Mouse (Mus musculus) heart, postnatal 14 days (tissue): ENCODE results near the gene Cck. TPM values are rescaled to one million over a fixed set of nuclear protein-coding genes. Genes with fewer than 3 reads are reported as not detected.
"Not testable (repeated sequence)": the region's sequence is repeated elsewhere in the genome, so short reads cannot be mapped to it uniquely, and the experiment has no call there.

Experiments used
- DNase-seq, 2 experiments: peaks; one replicate each; pipeline ENCODE4 v3.0.0; 2021 to 2022
- intact Hi-C: fragments of 180-260 bp; cut with DNase I; formaldehyde crosslinking; loops from one replicate; pipeline ENCODE4 v1.15.1; 2025
- total RNA-seq, 2 experiments: library from RNA; stranded (reverse); gene quantifications; 2 replicates each; pipeline ENCODE4 v1.2.3; 2021

Gene Cck
- total RNA-seq, 2 experiments from 2014 or later: 0.54 TPM; not detected in 1

DNA sequence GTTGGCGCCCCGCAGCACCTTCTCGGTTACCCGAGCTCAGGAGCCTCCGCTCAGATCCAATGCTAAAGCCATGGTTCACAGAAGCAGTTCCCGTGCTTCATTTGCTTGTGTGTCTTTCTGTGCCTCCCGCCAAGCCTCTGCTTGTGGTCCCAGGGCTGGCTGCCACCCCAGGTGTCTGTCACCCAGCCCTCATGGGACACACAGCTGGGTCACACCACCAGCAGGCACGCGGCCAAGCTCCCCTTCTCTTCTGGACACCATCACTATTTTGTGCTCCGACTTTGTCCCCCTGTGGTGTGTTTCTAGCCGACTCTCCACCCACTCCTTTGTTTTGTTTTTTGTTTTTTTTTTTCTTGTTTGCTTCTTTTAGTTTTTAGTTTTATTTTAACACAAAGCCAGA lies 28.0 kb downstream of the Cck start:
- peak; percentile 35 to 42 for DNase-seq
- intact Hi-C loops: no loop called here

DNA sequence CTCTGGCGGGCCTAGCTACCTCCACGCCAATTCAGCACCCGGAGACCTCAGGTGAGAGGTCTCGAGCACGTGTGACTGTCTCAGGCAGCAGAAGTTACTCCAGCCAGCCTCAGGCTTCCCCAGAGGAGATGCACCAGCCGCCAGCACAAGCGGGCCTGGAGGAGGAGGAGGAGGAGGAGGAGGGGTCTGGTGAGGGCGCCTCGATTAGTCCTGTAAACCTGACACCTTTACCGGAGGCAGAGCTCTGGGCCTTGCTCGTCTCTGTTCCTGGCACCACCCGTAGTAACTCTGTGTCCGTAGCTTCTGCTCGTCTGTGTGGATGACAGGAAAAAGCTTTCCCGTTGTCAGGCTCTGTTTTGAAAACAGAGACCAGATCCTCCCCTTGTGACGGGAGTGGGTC lies 35.0 kb downstream of the Cck start:
- intact Hi-C loops: no loop called here
- DNase-seq: no peak

DNA sequence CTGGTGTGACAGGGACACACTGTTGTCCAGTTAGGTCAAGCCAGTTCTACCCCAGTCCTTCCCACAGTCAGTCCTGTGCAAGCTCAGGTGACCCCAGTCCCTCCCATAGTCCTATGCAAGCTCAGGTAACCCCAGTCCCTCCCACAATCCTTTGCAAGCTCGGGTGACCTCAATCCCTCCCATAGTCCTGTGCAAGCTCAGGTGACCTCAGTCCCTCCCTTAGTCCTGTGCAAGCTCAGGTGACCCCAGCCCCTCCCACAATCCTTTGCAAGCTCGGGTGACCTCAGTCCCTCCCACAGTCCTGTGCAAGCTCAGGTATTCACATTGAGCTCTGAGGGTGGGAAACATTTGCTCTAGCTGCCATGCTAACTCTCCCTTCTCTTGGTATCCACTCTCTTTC lies 35.5 kb downstream of the Cck start:
- no peak for DNase-seq
- intact Hi-C loops: no loop called here

DNA sequence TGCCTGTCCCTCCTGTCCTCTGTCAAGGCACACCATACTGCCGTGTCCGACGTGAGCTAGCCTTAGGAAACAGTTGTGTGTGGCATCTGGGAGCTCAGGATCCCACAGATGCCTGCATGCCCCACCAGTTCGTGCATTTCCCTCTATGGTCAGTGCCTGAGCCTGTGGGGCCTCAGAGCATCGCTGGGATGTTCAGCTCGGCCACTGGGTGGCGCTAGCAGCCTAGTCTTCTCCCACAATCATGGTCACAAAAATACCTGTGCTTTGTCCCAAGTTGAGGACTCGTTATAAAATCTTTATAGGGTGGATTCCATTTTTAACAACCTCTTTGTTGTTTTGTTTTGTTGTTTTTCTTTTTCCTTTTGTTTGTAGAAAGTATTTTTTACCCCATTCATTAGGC lies 37.0 kb downstream of the Cck start:
- DNase-seq: peak; percentile 66 to 70
- intact Hi-C loops: no loop called here

DNA sequence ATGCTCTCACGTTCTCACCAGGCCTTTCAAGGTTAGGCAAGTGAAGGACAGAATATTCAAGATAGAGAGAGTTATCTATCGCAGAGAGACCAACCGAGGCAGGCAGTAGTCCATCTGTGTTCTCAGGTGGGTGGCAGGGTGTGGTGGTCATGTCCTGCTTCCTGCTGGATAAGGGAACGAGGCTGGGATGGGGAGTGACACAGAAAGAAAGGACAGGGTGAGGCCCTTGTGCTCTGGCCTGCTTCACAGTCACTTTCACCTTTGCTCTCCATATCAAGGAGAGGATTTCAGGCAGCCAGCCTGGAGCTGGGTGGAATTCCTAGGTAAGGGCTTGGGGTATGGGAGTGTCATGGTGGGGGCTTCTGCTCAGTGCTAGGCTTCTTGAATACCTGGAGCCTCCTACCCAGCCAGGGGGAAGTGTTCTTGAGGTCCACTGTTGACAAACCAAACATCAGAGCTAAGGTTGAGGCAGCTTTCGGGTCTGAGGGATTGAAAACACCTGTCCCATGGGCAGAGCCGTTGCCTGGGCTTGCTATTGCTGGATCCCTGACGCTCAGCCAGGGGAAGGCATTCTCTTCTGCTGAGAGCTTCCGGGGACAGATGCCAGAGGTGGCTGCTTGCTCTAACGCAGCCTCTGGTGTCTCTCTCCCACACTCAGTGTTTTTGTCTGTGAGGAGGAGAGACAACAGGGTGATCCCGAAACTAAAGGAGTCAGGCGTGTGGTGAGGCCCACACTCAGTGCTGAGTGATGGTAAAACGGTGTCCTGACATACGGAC lies 38.6 kb downstream of the Cck start:
- intact Hi-C loops: no loop called here
- DNase-seq: peak; percentile 27 to 59

DNA sequence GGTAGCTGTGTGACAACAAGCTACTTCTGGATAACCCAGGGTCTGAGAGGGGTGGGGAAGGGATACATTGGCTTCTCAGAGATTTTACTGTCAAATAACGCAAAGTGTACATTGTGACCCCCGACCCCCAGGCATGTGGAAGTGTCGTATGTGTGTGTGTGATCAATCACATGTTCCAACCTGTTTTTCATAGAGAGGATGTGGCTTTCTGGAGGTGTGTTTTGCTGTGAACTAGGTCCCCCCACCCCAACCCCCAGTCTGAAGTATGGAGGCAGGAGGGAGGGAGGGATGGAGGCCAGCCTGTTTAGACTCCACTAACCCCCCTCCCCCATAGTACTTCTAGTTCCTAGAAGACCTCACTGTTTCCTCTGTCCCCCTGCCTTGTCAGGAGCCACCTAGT lies 40.6 kb downstream of the Cck start:
- intact Hi-C loops: loop anchor here (5.0 kb wide), 1 partner anchor 173 kb away; no protein-coding TSS in a partner anchor
- DNase-seq: no peak

DNA sequence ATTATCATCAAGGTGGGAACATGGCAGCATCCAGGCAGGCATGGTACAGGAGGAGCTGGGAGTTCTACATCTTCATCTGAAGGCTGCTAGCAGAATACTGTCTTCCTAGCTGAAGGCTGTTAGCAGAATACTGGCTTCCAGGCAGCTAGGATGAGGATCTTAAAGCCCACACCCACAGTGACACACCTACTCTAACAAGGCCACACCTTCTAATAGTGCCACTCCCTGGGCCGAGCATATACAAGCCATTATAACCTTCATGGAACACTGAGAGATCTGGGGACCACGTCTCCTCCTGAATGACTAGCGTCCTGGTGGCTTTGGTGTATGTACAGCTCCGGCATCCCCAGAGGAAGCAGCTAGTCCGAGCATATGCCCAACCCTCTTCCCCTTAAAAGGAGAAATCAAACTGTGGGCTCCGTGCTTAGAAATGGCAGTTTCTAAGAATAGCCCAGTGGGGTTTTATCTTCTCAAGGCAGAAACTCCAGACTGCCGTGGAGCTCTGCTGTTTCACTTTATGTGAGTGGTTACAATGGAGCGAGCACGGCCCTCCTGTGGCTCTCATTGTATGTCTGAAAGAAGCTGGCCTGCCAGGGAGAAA lies 43.1 kb downstream of the Cck start:
- intact Hi-C loops: loop anchor here (5.0 kb wide), 1 partner anchor 170 kb away; no protein-coding TSS in a partner anchor

DNA sequence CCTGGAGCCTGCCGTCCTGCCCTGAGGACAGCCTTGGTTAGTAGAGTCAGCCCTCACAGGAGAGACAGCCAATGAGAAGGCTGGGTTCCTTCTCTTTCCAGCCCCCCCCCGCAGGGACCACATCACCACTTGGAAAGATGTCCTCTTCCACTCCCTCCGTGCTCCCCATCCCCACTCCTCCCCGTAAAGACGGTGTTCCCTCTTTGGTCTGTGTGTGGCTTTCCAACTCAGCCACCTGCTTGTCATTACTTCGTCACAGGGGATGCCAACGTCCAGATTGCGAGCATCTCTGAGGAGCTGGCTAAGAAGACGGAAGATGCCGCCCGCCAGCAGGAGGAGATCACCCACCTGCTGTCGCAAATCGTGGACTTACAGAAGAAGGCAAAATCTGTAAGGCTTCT lies 49.1 kb downstream of the Cck start:
- intact Hi-C loops: loop anchor here (2.0 to 5.0 kb wide), 2 partner anchors 62 to 199 kb away; no protein-coding TSS in a partner anchor
- DNase-seq: no peak

More for the DNA sequence above, 43.1 kb downstream of the Cck start:
- DNase-seq: not testable (repeated sequence)

DNA sequence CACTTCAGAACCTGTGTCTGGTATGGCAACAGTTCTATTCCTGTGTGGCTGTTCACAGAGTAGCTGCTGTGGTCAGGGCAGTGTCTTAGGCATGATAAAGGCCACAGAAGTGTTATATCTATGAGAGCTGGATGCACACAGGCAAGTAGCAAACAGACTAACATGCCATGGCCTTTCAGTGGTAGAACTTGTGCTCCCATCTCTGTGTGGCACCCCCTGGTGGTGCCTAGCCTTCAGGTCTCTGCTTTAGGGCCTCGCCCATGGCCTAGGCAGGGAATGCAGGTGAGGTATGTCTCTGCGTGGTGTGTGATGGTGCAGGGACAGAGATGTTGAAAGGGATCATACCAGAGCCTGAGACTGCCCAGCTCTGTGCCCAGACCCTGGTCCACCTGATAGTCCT lies 50.1 kb downstream of the Cck start:
- intact Hi-C loops: loop anchor here (5.0 kb wide), 1 partner anchor 198 kb away; no protein-coding TSS in a partner anchor
- peak in 1 of 2 experiments; percentile 37 for DNase-seq

DNA sequence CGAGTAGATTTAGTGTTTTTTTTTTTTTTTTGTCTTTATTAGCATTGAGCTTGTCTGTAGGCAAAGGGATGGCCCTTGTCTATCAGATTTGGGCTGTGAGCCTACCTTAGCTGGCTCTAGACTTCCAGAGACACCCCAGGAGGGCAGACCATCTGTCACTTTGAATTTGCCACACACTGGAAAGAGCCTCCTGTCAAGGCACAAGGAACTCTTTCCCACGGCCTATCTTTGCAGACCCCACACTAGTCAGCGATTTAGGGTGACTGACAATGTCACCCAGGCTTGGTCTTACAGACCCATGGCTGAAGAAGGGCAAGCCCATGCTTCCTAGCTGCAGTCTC lies 51.2 kb downstream of the Cck start:
- intact Hi-C loops: no loop called here
- no peak for DNase-seq

DNA sequence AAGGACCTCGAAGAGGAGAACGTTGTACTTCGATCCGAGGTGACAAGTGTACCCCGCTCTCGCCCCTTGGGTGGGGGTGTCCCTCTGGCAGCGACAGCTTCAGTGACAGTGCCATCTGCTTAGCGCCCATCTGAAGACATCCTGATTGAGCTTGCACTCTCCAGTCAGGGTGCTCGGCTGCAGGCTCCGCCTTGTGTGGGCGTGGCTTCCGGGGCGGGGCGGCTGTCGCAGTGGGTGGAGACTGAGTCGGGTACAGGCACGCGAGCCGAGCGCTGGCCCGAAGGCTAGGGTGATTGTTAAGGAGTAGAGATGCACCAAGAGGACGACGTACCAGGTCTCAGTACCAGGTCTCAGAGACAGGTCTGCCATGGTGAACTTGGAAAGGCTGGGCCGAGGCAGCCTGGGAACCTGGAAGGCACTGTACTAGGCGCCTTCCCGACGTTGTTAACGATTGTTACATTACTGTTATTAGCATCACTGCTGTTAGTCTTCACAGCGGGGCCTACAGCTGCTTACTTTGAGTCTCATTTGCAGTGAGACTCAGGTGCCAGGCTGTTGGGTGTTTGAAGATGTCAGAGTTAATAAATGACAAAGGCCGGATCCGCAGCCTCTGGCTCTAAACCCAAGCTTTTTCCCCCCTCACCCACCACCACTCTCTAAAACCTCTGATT lies 51.7 kb downstream of the Cck start:
- intact Hi-C loops: no loop called here

DNA sequence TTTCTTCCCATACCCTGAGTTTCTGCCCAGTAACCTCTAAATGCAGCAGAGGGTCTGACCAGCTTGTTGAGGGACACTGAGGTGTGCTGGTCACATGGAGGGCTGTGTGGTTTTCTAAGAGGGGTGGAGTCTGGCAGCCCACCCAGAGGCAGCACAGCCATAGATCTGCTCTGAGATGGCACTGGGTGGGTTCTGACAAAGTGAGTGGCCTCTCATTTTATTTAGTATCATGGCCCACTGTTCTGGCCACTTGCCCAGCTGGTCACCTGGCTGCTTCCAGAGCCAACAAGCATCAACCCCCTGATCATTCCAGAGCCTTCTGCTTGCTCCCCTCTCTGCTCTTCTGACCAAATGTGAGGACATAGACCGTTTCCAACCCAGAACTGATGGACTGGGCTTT lies 53.3 kb downstream of the Cck start:
- intact Hi-C loops: no loop called here
- no peak for DNase-seq

More for the DNA sequence above, 51.7 kb downstream of the Cck start:
- peak in 1 of 2 experiments; percentile 31 for DNase-seq

Other genes starting within 250 kb of the Cck start
- gene Ulk4, start 218.5 kb downstream of the Cck start, total RNA-seq: 1 to 10 TPM in 1 of 2 experiments, under 1 TPM in 1; 0.49 to 1.0 TPM
- 100 to 1,000 TPM; 323 to 335 TPM for gene Trak1, start 198.2 kb downstream of the Cck start, total RNA-seq
- not detected for gene Lyzl4, start 146.4 kb upstream of the Cck start, total RNA-seq
- gene Vipr1, start 147.0 kb upstream of the Cck start, total RNA-seq: 1 to 10 TPM in 1 of 2 experiments, under 1 TPM in 1; 0.73 to 2.1 TPM
- 1 to 10 TPM; 5.3 to 5.8 TPM for gene Sec22c, start 209.8 kb upstream of the Cck start, total RNA-seq
- gene Ss18l2, start 214.6 kb upstream of the Cck start, total RNA-seq: 100 to 1,000 TPM; 128 to 131 TPM
- 10 to 100 TPM; 44.8 to 46.5 TPM for gene Nktr, start 223.5 kb upstream of the Cck start, total RNA-seq